Mouse (Mus musculus): ENCODE data around the gene Dennd4b.
A peak's percentile ranks its signal among the peaks of the same experiment; 100 is the strongest.
"Not testable (repeated sequence)": the region's sequence is repeated elsewhere in the genome, so short reads cannot be mapped to it uniquely, and the experiment has no call there.

Gene Dennd4b

DNA sequence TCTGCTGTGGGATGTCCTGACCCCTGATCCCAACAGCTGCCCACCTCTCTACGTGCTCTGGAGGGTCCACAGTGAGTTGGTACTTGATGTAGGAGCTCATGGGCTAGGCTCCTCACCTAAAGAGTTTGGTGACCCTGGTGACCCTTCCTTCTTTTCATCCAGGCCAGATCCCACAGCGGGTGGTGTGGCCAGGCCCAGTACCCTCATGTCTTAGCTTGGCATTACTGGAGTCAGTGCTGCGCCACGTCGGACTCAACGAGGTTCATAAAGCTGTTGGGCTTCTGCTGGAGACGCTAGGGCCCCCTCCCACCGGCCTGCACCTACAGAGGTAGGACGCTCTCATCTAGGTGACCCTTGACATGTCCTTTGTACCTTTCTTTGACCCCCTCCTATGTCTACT is 14.2 kb downstream of the Dennd4b start:
- DNase-seq (ENCODE audit: low read depth): no peak

DNA sequence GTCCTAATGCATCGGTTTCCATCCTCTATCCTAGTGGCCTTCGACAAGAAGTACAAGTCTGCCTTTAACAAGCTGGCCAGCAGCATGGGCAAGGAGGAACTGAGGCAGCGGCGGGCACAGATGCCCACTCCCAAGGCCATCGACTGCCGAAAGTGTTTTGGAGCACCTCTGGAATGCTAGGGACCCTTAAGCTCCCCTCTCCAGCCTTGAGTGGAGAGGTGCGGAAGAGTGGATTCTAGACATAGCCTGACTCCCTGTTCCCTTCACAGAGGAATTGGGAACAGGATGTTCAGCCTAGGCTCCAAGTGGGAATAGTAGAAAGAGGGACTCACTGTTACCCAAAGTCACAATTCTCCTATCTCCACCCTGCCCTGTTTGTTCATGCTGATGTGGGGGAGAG is 14.8 kb downstream of the Dennd4b start:
- DNase-seq (ENCODE audit: low read depth): no peak

- DNase-seq (ENCODE audit: low read depth): no peak
Measured at GRCm38 (mm10) chr3:90280708-90281107, 15.7 kb downstream of the Dennd4b start.

DNA sequence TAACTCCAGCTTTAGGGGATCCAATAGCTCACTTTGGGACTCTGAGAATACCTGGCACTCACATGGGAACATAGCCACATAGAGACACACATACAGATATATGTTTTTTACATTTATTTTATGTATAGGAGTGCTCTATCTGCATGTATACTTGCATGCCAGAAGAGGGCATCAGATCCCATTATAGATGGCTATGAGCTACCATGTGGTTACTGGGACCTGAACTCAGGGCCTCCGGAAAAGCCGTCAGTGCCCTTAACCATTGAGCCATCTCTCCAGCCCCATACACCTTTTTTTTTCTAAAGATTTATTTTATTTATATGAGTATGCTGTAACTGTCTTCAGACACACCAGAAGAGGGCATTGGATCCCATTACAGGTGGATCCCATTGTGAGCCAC is 19.2 kb downstream of the Dennd4b start:
- DNase-seq (ENCODE audit: low read depth): no peak

GRCm38 (mm10) chr3:90289403-90289802 is 24.4 kb downstream of the Dennd4b start:
- DNase-seq (ENCODE audit: low read depth): not testable (repeated sequence)

DNA sequence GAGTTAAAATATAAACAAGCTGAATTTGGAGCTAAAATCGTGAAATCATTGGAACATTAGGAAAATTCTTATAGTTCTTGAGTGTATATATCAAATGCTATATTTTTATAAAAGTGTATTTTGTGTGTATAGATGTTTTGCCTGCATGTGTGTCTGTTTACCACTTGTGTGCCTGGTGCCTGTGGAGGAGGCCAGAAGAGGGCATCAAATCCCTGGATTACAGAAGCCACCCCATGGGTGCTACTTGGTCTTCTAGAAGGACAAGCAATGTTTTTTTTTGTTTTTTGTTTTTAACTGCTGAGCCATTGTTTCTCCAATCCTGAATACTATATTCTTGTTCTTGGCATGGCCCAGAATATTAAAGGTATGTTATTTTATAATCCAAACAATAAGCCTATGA is 25.6 kb downstream of the Dennd4b start:
- no peak for DNase-seq (ENCODE audit: low read depth)

GRCm38 (mm10) chr3:90291982-90292344 is 27.0 kb downstream of the Dennd4b start:
- DNase-seq (ENCODE audit: low read depth): no peak

- DNase-seq (ENCODE audit: low read depth): peak; percentile 99
Measured at GRCm38 (mm10) chr3:90292345-90293275, 27.6 kb downstream of the Dennd4b start, which contains the start of gene Gatad2b. TSS of gene Gatad2b (plus strand) at chr3:90293178.

GRCm38 (mm10) chr3:90293352-90294063 is 28.5 kb downstream of the Dennd4b start:
- DNase-seq (ENCODE audit: low read depth): peak; percentile 36

- DNase-seq (ENCODE audit: low read depth): no peak
Measured at GRCm38 (mm10) chr3:90294064-90294440, 29.1 kb downstream of the Dennd4b start.

DNA sequence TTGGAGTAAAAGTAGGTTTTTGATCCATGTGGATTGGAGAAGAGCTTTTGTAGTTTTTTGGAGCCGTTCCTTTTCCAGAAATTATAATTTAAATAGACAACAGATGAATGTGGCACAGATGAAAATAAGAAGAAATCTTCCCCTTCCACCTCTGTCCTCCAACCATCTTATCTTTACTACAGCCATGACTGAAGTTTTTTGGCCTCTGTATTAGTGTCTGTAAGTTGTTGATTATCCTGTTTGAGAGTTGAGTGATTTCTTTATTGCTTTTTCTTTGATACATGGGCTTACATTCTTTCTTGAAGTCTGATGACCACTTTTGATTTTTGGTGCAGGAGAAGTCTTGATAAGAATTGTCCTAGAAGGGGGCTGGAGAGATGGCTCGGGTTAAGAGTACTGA is 29.7 kb downstream of the Dennd4b start:
- no peak for DNase-seq (ENCODE audit: low read depth)

GRCm38 (mm10) chr3:90305801-90306200 is 40.8 kb downstream of the Dennd4b start:
- no peak for DNase-seq (ENCODE audit: low read depth)

DNA sequence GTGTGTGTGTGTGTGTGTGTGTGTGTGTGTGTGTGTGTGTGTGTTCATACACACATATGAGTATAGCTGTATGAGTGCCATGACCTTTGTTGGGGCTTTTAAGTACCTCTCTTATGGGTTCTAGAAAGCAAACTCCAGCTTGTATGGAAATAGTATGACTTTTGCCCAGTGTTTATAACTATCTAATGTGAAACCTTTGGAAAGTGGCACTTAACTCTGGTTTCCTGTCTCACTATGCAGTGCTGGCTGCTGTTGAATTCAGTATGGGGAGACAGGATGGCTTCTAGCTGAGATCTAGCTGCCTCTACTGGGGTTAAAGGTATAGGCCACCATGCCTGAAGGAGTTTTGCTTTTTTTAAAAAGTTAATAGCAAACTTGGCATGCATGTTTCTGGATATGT is 44.6 kb downstream of the Dennd4b start:
- no peak for DNase-seq (ENCODE audit: low read depth)

DNA sequence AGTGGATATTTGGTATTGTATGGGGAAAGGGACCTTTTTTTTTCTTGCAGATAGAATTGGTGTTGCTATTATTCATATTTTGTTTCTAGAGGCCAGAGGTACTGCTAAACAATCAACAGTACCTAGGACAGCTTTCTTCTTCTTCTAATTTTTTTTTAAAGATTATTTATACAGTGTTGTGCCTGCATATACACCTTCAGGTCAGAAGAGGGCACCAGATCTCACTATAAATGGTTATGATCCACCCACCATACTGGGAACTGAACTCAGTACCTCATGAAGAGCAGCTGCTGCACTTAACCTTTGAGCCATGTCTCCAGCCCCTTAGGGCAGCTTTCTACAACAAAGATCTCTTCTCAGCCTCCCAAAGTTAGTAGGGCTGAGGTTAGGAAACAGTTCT is 48.4 kb downstream of the Dennd4b start:
- DNase-seq (ENCODE audit: low read depth): no peak

DNA sequence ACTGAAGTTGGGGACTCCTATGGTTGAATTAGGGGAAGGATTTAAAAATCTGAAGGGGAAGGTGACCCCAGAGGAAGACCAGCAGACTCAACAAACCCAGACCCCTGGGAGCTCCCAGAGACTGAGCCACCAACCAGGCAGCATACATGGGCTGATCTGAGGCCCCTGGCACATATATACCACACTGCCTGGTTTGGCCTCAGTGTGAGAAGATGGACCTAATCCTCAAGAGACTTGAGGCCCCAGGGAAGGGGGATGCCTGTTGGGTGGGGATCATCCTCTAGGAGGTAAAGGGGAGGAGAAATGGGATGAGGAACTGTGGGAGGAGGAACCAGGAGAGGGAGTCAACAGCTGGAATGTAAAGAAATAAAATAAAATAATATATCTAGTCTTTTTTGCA is 49.3 kb downstream of the Dennd4b start:
- DNase-seq (ENCODE audit: low read depth): no peak

DNA sequence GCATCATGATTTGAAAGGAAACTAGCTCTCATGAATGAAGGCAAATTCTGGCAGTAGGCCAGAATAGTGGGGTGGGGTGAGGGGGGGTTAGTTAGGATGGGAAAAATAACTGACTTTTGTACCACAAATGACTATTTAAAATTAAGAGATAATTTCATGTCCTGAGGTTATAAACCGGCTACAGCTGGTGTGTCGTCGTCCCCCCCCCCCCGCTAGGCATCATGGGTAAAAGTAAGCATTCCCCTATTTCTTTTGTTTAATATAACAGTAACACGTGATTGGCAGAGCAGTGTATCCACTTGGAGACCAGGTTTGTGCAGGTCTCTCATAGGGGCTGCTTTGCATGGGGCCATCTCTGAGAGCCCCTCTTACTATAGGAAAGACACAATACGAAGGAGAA is 57.3 kb downstream of the Dennd4b start:
- no peak for DNase-seq (ENCODE audit: low read depth)

- peak; percentile 9 for DNase-seq (ENCODE audit: low read depth)
Measured at GRCm38 (mm10) chr3:90323119-90323518, 58.1 kb downstream of the Dennd4b start.

Measured in c-Kit-positive CD71-negative TER-119-negative erythroid progenitor cells, embryonic 14.5 days (primary cell).